Mouse (Mus musculus): ENCODE measurements around the gene Tbc1d7.

DNA sequence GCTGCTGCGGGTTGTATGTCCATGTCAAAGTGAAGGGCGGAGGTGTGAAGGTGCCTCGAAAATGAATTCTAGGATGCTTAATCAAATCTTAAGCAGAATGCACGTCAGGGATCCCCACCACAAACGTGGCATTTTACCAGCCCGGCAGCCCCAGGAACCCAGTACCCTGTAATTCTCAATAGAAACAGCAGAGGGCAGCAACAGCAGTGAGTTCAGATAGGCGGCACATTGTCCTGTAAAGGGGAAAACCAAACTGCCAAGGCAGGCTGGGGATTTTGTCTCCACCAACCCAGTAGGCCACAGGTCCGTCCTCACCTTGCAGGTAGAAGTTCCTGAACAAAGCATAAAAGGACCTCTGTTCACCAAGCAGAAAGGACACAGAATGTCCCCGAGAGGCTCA lies 2.0 kb upstream of the Tbc1d7 start:
- TF ChIP-seq CTCF (conservative IDR thresholded peaks at IDR 0.05; ENCODE audit: low read length) (peak; percentile 80), NANOG (IDR thresholded peaks at IDR 0.05; ENCODE audit: borderline replicate concordance, low read length) (no peak), POU5F1 (IDR thresholded peaks at IDR 0.05; ENCODE audit: borderline replicate concordance, low read length) (no peak)
